Mouse (Mus musculus) ES-E14 (cell line): ENCODE measurements around the gene Ppargc1a.

Experiments used
- MAFK ChIP-seq: IDR thresholded peaks from 2 replicates; pipeline ENCODE4 v1.6.1; 2014; ENCODE audit warnings: mild to moderate bottlenecking, low read depth, low read length, inconsistent platforms; ENCODE audit not compliant: insufficient read depth
- ZC3H11A ChIP-seq: IDR thresholded peaks from 2 replicates; pipeline ENCODE4 v1.6.1; 2012; ENCODE audit warnings: low read depth, mild to moderate bottlenecking, inconsistent platforms, low read length, borderline replicate concordance
- ZNF384 ChIP-seq: IDR thresholded peaks from 2 replicates; pipeline ENCODE4 v1.6.1; 2012; ENCODE audit warnings: low read depth, low read length, inconsistent platforms

GRCm38 (mm10) chr5:51607686-51608480 is 40.4 kb upstream of the Ppargc1a start:
- TF ChIP-seq ZNF384 (no peak), ZC3H11A (no peak), MAFK (no peak)
